Mouse (Mus musculus) cerebellum, adult 9-11 months (tissue): ENCODE measurements around the gene Ube2e2.

Experiments used
- DNase-seq: peaks from one replicate; pipeline ENCODE4 v3.0.0; 2022

Gene Ube2e2

DNA sequence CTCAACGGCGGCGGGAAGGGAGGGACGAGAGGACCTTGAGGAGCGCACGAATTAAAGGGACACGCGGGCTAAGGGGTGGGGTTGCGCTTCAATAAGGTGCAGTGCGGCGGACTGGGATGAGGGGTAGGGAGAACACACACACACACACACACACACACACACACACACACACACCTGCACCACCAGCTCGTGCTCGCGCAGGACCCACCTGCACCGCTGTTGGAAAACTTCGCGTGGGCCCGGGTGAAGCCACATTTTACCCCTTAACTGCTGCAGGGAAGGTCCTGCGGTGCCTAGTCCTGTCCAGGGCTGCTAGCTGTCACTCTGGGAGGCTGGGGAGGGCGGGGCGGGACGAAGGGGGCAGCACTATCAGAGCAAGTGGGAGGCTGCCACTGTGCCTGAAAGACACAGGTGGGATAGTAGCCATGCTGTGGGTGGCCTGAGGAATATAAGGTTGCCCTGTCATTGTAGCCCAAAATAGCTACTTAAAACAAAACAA lies at the start of gene Ube2e2:
Gene Ube2e2 (minus strand): TSS at position 321 of the 499 bp plus-strand sequence.
- DNase-seq = no peak

DNA sequence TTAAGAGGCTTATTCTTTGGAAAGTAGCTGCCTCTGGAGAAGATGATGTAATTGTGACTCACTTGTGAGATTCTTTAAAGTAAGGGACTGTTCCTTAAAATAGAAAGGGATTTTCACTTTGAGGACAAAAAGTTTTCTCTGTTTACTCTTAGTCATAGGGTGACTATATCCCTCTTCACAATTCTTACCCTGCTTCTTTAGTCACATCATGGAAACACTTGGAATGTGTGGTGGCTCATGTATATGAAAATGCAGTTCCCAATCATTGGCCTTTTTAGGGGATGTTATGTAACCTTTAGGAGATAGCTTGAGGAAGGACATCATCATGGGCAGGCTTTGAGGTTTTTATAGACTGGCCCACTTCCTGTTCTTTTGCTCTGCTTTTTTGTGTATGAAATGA lies 46.0 kb upstream of the Ube2e2 start:
- no peak for DNase-seq

DNA sequence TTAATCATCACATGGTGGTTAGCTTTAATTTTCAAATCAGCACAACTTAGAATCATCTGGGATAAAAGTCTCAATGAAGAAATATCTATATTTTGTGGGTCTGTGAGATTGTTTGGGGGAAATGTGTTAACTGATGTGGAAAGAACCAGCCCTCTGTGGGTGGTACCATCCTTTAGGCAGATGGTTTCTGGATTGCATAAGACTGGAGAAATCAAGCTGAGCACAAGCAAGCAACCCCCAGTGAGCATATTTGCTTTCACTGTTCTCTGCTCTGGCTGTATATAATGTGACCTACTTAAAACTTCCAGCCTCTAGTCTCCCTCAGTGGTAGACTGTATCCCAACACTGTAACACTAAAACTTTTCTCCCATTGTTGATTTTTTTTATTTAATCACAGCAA lies 9.5 kb upstream of the Ube2e2 start:
- no peak for DNase-seq

DNA sequence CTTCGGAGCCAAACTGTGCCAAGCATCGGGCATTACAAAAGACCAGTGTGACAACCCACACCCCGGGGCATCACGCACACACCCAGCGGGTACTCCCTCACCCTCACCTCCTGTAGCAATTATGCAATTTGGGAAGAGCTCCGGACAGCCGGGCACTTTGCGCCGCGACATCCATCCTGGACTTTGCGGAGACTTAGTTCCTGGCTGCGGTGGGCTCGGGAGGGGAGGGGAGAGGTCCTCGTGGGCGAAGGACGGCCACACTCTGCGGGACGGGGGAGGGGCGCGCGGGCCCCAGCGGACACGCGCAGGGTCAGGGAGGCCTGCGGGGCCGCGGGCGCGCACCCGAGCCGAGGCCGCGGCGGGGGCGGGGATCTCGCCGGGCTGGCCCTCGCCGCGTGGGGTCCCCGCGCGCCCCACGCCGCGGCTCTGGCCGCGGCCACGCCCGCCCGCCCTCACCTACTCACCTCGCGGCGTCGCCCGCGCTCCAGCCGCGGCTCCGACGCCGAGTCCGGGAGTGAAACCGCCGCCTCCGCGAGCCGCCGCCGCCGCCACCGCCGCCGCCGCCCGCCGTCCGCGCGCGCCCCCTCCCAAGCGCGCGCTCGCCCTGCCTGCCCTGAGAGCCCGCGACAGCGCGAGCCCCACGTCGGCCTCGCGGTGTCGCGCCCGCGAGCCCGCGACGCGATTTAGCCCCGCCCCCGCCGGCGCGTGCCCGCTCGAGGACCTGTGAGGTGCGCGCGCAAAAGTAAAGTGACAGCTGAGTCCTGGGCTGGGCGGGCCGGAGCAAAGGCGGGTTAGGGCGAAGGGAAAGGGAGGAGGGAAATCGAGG lies 733 bp downstream of the Ube2e2 start:
- peak; percentile 94 for DNase-seq

DNA sequence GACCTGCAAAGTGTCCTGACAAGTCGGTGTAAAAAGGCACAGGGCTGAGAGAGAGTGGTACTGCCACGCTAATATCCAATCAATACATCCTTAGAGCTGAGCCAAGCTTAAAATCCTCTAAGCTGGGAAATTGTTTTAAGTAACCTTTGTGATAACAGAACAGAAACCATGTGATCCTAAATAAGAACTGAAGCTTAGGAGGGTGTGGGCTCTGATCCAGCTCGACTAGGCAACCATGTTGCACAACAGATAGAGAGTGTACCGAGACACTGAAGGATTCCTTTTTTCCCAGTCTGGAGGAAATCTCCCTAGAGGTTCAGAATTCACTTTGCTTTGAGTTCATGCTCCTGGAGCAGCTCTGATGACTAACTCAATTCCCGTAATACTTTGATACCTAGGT lies 4.5 kb downstream of the Ube2e2 start:
- DNase-seq = no peak

DNA sequence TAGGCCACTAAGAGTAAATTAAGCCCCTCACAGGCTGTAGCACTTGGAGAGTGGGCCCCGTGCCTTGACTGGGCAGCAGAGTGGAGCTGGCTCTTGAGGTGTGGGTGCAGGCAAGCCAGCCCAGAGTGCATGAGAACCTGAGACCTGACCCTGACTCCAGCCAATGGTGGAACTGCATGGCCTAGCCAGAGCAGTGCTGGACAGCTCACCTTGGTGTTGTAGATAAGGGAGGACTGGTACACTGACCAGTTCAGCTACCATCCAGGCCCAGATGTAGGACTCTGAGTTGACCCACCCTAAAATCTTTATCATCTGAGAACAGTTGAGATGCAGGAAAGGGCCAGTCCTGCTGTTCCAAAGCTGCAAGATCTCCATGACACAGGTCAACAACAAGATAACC lies 11.6 kb downstream of the Ube2e2 start:
- no peak for DNase-seq

DNA sequence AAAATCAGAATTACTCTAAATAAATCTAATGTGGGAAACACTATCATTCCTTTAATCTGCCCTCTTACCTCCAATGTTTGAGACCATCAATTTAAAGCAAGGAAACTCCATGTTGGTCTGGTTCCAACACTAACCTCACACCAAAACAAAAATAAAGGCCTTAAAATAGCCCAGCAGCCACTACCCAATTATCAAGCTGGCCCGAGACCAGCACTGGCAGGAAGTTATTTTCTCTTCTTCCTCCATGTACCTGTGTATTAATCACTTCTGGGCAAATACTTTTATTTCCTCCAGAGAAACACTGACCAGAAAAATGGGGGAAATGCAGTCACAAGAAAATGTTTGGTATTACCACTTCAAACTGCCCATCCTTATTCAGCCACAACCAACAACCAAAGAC lies 23.4 kb downstream of the Ube2e2 start:
- DNase-seq = no peak

DNA sequence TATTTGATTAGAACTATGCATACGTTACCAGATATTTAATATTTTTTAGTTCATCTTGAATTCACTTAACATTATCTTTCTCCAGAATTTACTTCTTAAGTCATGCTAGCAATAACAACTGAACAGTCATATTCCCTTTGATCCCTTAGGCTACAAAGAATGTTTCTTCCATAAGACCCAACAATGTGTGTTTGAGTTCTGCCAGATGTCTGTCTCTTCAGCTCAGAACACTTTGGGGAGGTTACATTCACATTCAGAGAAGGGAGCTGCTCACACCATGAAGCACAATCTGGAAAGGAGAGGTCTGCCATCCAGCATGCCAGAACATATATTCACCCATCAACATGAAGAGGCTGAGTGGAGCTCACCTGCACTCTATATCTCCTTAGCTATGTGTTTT lies 65.4 kb downstream of the Ube2e2 start:
- no peak for DNase-seq

DNA sequence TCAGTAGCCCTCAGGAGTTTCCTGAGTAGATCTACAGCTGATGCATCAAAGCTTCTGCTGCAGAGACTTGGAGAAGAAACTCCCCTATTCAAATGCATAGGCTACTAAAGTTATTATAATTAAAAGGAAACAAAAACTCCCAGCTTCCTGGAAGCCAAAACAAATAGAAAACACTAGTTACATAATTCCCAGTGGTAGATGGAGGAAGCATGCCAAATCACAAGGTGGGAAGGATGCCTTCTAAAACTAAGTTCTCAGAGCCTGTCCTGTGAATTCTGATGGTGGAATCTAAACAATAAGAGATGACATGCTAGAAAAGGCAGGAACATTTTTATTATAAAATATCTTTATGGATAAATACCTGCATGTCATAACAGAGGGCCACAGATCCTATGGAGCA lies 67.3 kb downstream of the Ube2e2 start:
- DNase-seq = no peak

DNA sequence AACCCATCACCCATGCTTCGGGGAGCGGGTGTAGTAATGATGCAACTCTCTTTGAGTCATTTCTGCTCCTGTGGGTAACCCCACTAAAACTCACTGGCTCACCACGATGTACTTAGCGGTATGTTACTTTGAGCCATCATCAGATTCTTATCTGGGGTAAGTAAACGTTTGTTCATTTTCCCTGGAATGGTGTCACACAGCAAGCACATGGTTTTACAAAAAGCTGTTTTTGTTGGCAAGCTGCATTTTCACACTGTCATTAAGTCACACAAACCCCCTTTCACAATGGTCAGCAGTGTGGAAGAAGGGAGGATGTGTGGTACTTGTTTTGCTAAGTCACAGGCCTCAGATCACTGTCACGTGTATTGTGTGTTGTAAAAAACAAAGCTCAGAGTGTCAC lies 73.4 kb downstream of the Ube2e2 start:
- no peak for DNase-seq

DNA sequence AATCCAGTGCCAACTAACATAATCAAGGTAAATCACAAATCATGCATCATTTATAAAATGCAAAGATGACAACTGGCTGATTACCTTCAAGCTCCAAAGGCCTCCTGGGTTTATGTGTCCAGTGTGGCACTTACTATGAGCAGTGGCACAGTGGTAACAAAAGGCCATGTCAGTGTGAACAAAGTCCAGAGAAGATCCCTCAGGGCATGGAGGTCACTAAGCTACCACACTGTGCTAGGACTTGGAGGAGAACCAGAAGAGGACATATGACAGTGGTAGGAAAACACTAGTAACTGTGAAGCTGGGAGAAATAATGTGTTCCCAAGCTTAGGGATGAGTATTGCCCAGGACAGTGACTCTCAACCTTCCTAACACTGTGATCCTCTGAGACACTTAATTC lies 97.2 kb downstream of the Ube2e2 start:
- no peak for DNase-seq

DNA sequence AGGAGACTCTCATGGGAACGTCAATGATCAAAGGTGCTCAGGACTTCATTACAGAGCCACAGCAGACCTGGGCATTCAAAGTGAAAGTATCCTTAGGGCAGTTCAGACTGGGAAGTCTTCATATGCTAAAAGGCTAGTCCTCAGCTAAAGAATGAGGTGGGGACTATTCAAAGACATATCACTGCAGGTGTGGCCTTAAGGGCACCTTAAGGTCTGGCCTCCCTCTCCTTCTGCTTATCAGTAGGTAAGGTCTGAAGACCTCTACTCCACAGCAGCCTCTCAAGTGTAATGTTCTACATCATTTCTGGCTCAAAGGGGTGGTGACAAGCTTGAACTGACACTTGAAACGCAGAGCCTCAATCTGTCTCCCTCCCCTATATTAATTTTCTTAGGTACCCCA lies 98.3 kb downstream of the Ube2e2 start:
- no peak for DNase-seq

DNA sequence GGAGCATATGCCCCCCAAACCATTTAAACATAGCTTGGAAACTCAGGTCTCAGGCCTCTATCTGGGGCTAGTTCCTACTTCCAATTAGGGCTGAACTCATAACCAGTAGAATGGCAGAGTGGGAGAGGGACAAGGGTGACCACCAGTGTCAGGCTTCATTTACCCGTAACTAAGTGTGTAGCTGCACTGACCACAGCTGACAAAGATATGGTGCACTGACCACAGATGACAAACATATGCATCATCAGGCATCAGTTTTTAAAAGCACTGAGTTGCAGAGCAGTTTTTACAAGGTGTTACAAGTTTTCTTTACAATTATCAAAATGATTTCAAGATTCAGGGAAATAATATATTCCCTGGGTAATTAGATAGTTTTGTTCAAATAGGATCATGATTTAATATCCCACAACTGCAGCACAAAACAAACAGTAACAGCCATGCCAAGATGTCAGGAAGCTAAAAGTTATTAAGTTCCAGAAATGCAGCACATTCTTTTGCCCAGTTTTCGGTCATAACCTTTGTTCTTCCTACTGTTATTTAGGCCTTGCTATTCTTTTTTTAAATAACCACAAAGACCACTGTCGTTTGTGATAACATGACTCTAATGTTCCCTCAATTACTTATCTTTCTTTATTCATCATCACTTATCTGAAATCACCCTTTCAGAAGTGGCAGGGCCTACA lies 114.9 kb downstream of the Ube2e2 start:
- no peak for DNase-seq

DNA sequence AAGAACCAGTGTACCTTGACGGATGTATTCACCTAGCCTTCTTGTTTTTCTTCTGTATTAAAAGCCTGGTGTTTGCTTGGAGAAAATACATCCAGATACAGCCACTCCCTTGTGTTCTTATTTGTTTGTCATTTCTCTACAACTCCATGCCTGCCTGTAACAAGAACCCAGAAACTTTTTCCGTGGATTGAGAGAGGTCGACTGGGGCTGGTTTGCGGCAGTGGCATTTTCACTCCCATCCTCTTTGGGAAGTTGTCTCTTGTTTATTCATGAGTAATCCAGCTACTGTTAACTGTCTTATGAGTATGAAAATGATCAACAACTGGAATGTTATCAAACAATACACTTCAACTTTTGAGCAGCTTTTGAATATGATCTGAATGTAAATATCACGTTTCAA lies 115.8 kb downstream of the Ube2e2 start:
- DNase-seq = no peak

DNA sequence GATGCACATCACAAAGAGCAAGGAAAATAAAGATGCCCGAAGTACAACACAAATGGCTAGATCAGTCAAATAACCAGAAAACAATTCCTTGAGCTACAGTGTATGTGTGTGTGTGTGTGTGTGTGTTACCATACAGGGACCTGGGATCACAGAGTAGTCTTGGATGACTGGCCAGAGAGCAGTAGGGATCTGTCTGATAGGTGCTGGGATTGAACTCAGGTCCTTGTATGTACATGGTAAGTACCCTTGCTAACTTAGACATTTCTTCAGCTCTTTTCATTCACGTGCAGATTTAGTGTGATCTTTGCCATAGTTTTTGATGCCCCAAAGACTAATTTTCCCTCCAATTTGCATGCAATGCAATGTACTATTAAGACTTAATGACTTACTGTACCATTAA lies 117.9 kb downstream of the Ube2e2 start:
- DNase-seq = no peak

DNA sequence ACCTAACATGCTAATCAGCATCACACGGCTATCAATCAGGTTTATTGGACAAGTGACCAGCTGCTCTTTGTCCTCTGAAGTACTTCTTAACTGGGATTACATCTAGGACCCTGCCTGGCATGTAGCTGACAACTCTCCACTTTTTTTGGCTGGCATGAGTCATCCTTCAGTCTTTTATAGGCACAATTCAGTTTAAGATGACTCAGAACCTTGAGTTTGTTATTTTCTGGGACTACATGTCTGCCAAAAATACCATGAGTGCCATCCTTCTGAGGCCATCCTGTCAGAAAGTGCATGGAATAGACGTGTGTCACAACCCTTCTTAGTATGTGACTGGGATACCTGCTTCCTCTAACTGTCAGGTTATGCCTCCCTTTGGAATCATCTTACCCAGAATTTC lies 120.3 kb downstream of the Ube2e2 start:
- no peak for DNase-seq

DNA sequence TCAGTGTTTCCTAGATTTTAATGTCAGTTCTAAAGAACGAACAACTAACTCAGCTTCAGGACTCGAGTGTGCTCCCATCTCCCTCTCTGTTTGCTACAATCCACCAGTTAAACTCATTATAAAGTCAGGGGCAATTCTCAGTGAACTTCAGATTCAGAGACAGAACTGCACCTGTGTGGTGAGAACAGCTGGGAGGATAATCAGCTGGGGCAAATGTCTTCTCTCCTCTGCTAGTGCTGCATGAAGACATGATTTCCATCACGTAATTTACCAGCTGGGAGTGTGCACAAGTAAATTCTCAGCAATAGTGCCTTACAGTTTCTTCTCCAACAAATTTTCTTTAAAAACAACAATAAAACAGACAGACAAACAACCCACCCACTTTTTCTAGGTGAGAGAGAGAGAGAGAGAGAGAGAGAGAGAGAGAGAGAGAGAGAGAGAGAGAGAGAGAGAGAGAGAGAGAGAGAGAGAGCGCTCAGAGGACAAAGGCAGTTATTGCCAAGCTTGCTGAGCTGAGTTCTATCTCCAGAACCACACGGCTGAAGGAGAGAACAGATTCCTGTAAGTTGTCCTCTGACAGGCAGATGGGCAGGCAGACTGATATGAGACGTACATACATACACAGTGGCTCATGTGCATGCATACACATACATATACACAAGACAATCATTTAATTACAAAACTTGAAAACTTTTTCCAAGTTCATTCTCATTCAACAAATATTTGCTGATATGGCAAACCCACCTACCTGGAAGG lies 134.3 kb downstream of the Ube2e2 start:
- DNase-seq = no peak

DNA sequence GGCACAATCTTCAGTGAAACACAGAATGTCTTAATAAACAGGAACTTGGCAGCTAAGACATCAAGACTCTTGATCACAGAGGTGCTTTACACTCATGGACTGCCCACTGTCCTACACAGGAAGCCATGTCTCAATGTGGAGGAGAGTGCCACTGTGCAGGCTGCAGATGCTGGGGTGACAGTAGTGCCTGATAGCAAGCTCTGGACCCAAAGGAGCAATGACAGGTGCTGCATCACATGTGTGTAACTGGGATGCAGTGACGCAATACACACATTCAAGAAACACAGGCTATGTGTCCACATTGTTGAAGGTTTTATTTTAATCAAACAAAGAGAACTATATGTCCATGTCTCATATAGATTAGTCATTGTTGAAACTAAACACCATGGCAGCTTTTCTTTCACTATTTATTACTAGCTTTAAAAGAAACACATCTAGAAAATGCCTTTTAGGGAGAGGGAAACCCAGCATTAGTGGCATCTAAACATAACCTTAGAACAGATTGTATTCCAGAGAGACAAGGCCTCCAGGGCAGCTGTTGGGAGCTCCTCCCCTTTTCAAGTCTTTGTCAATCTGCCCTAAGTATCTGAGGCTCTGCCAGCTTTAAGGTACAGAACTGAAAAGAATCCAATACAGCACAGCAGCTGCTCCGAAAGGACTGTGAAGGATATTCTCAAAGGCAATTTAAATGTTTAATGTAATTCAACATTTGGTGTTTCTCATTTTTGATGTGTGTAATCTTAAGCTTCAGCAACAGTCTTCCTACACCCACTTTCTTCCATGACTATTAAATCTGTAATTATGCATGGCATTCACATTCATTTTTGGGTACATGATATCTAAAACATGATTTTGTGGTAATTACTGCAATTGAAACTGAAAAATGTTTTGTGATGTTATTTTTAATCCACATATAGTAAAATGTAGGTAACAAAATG lies 135.2 kb downstream of the Ube2e2 start:
- no peak for DNase-seq

DNA sequence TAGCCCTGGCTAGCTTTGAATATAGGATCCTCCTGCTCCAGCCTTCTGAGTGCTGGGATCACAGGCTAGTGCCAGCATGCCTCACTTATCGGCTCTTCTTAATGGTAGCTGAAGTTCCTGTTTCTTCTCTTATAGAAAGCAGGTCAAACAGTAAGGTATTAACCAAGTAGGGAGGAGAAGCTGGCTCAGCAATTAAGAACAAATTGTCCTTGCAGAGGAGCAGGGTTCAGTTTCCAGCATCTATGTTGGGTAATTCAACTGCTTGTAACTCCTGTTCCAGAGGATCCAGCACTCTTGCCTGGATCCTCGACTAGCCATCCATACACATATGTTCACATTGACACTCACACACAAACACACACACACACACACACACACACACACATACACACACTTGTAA lies 136.1 kb downstream of the Ube2e2 start:
- DNase-seq = no peak

DNA sequence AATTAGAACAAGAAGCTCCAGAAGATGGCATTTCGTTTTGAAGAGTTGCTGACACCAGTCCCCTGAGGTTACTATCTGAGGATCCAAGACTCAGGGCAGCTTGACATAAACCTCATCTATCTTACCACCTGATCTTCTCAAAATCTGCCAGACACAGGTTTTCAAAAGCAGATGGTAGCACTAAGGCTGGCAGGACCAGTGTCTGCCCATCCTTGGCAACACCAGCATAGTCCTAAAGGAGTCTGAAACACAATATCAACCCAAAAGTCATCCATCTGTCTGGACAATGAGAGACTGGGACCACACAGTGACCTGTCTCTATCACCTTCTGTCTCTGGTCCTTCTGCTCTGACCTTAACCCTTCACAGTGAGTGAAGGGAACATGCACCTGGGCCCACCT lies 138.7 kb downstream of the Ube2e2 start:
- DNase-seq = peak; percentile 48

DNA sequence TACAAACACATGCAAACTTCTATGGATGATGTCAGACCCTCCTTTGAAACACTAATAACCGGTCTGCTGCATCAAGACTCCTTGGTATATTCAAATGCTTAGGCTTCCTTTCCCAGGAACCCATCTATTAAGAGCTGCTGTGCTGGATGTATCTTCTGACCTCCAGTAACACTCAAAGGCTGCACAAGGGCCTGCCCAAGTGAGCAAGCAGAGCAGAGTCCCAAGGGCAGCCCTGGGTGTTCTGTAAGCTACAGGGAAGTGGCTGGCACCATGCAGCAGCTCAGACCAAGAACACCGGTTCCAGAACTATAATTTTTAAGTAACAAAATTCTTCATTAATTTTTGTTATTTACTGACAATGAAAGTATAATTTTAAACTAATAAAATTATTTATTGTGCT lies 139.5 kb downstream of the Ube2e2 start:
- DNase-seq = no peak

DNA sequence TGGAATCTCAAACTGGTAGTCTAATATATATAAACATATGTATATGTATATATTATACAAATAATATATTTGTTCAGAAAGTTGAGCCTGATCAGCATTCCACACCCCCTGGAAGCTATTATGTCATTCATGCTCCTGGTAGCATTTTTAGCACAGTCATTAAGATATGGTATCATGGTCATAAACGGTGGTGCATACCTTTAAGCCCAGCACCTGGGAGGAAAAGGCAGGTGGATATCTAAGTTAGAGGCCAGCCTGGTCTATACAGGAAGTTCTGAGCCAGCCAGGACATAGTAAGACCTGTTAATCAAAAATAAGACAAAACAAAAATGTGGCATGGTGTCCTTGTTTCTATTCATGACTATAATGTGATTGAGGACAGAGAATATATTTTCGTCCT lies 140.1 kb downstream of the Ube2e2 start:
- DNase-seq = no peak

DNA sequence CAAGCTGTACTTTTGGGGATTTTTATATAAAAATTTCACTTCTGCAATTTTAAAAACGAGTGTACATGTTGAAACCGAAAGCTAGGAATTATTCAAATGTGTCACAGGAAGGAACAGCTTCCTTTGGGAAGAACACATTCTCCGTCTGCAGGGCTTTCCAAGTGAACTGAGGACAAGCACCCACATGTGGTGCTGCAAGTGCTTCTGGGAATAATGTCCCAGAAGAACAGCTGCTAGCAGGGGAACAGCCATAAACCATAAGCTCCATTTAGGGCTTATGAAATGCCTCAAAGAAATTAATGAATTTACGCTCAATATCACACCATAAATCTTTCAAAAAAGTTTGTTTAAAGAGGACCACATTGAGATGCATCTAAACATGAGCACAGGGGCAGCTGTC lies 162.9 kb downstream of the Ube2e2 start:
- DNase-seq = no peak
